ENCODE assay signal across 13 mouse cellular contexts in genomic region chr10:110112669-110113458, GRCm38 (mm10).
"Had no signal": no experiment of that assay in that cellular context is flagged by ENCODE, and none has a peak within 500 bp of the region (broad histone marks: within the 10 kb centered on the region; RNA-seq: fewer than 3 reads in every experiment).

No protein-coding gene starts in this region.

- H3K27me3 ChIP-seq: liver, embryonic 13.5 days; lung, embryonic 15.5 days; megakaryocyte, embryonic 14.5 days; neural tube, embryonic 12.5 days had no signal

- H3K27ac ChIP-seq: layer of hippocampus, adult 2 months; liver, embryonic 13.5 days; lung, embryonic 15.5 days; macrophage; neural tube, embryonic 12.5 days had no signal

- H3K4me2 ChIP-seq: liver, embryonic 13.5 days; lung, embryonic 15.5 days; neural tube, embryonic 12.5 days had no signal

- H3K9me3 ChIP-seq: liver, embryonic 13.5 days; lung, embryonic 15.5 days; megakaryocyte, embryonic 14.5 days; neural tube, embryonic 12.5 days had no signal

- H3K36me3 ChIP-seq: liver, embryonic 13.5 days; lung, embryonic 15.5 days; neural tube, embryonic 12.5 days had no signal

- H3K9ac ChIP-seq: liver, embryonic 13.5 days; liver, postnatal 0 days; lung, embryonic 15.5 days; neural tube, embryonic 12.5 days had no signal

- H3K4me1 ChIP-seq: liver, embryonic 13.5 days; lung, embryonic 15.5 days; megakaryocyte, embryonic 14.5 days; neural tube, embryonic 12.5 days had no signal

- DNase-seq: kidney, adult 8-10 months; kidney, postnatal 25 days; liver, embryonic 13.5 days; liver, postnatal 0 days; lung, postnatal 14 days; midbrain, embryonic 14.5 days; thymus, adult 18-20 months; thymus, postnatal 14 days had no signal

- ATAC-seq: liver, postnatal 0 days had no signal

- H3K4me3 ChIP-seq: layer of hippocampus, adult 2 months; liver, embryonic 13.5 days; lung, embryonic 15.5 days; megakaryocyte, embryonic 14.5 days; neural tube, embryonic 12.5 days had no signal
